Mouse (Mus musculus) limb, embryonic 14.5 days (tissue): ENCODE data around the gene Ggt5. TPM values are rescaled to one million over a fixed set of nuclear protein-coding genes. Genes with fewer than 3 reads are reported as not detected.

Experiments used
- ATAC-seq: fragments of 200-750 bp; cut with Nextera tagmentation; 2 replicates; pipeline ENCODE4 v1.8.0; 2017; ENCODE audit warnings: low read depth, moderate number of reproducible peaks, moderate TSS enrichment; ENCODE audit not compliant: low FRiP score
- DNase-seq: peaks from one replicate; pipeline ENCODE4 v3.0.0-alpha.2; 2015; ENCODE audit warnings: low spot score
- H3K27ac ChIP-seq: fragments of 300-500 bp; sonication (generic); replicated peaks from 2 replicates; pipeline ENCODE4 v1.5.1; 2014; ENCODE audit warnings: low read depth, mild to moderate bottlenecking, low read length, moderate library complexity, mixed read lengths
- H3K27me3 ChIP-seq: fragments of 300-500 bp; sonication (generic); 2 replicates; pipeline ENCODE4 v1.6.1; 2014; ENCODE audit warnings: low read length, mixed read lengths; ENCODE audit not compliant: control insufficient read depth, insufficient read depth
- H3K36me3 ChIP-seq: fragments of 300-500 bp; sonication (generic); 2 replicates; pipeline ENCODE4 v1.6.1; 2014; ENCODE audit warnings: mild to moderate bottlenecking, low read length, moderate library complexity, mixed read lengths; ENCODE audit not compliant: control insufficient read depth, insufficient read depth
- H3K4me1 ChIP-seq: fragments of 300-500 bp; sonication (generic); 2 replicates; pipeline ENCODE4 v1.6.1; 2014; ENCODE audit warnings: antibody characterized with exemption, low read length, mixed read lengths; ENCODE audit not compliant: control insufficient read depth, insufficient read depth
- H3K4me2 ChIP-seq: fragments of 300-500 bp; sonication (generic); replicated peaks from 2 replicates; pipeline ENCODE4 v1.6.1; 2014; ENCODE audit warnings: low read depth, mild to moderate bottlenecking, low read length, moderate library complexity; ENCODE audit not compliant: severe bottlenecking
- H3K4me3 ChIP-seq: fragments of 300-500 bp; sonication (generic); replicated peaks from 2 replicates; pipeline ENCODE4 v1.5.1; 2014; ENCODE audit warnings: low read length
- H3K9ac ChIP-seq: fragments of 300-500 bp; sonication (generic); 2 replicates; pipeline ENCODE4 v1.6.1; 2014; ENCODE audit warnings: mild to moderate bottlenecking, low read depth, low read length, moderate library complexity; ENCODE audit not compliant: severe bottlenecking
- H3K9me3 ChIP-seq: fragments of 300-500 bp; sonication (generic); 2 replicates; pipeline ENCODE4 v1.6.1; 2016; ENCODE audit warnings: low read length; ENCODE audit not compliant: control insufficient read depth
- POLR2A ChIP-seq: fragments of 200-500 bp; IDR thresholded peaks from 2 replicates; pipeline ENCODE4 v1.8.0; 2012; ENCODE audit warnings: inconsistent platforms, mild to moderate bottlenecking, moderate library complexity, borderline replicate concordance; ENCODE audit not compliant: insufficient read depth, insufficient read length; ENCODE audit errors: extremely low read depth
- whole genome bisulfite sequencing: fragments of 180-500 bp; shearing (Covaris S2); extraction: QIAGEN DNeasy Blood & Tissue Kit; methylation state at CpG from one replicate; pipeline ENCODE4 v1.1.7; 2014; 5-methylcytosine and 5-hydroxymethylcytosine counted together
- polyA plus RNA-seq, 2 experiments: library from polyadenylated mRNA; depleted of rRNA in 1 of 2; stranded (reverse) in 1 of 2; unstranded in 1 of 2; fragments of >200 nt; fragmentation: Nextera tagmentation in 1 of 2; extraction: Ambion mirVana in 1 of 2; gene quantifications; 2 replicates each; pipeline versions ENCODE4 v1.2.1 to v1.2.3; 2012 to 2014

The Ggt5 gene
- polyA plus RNA-seq, 2 experiments: 1.1 to 7.5 TPM

DNA sequence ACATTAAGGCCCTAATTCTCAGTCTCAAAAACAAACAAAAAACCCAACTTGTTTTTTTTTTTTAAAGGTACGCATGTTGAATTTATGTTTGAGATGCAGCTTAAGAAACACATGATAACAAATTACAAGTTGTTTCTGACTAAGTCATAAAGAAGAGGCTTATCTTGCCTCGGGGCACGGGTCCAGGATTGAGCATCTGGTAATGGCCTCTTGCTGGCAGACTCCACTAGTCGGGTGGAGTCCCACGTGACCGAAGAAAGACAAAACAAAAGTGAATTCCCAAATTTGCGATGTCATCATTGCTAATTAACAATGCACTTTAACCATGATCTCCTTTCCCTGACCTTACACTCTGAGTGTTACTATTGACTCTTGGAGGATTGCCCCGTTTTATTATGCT, 6.8 kb downstream of the Ggt5 start:
- no peak overlapping the region for H3K4me2 ChIP-seq
- H3K36me3 ChIP-seq: no peaks in the 10 kb centered on the region
- DNase-seq (peak; percentile 36), ATAC-seq (no peak)
- H3K27ac ChIP-seq: no peak overlapping the region
- TF ChIP-seq POLR2A: no peak
- H3K9ac ChIP-seq: no peak overlapping the region
- H3K27me3 ChIP-seq: no peaks in the 10 kb centered on the region
- 83% methylated on average over 8 of the region's 8 CpGs for WGBS
- no peaks in the 10 kb centered on the region; the same call in 1 of the 2 replicates for H3K9me3 ChIP-seq
- no peak overlapping the region for H3K4me3 ChIP-seq
- H3K4me1 ChIP-seq: peaks cover 9% of the 10 kb centered on the region

DNA sequence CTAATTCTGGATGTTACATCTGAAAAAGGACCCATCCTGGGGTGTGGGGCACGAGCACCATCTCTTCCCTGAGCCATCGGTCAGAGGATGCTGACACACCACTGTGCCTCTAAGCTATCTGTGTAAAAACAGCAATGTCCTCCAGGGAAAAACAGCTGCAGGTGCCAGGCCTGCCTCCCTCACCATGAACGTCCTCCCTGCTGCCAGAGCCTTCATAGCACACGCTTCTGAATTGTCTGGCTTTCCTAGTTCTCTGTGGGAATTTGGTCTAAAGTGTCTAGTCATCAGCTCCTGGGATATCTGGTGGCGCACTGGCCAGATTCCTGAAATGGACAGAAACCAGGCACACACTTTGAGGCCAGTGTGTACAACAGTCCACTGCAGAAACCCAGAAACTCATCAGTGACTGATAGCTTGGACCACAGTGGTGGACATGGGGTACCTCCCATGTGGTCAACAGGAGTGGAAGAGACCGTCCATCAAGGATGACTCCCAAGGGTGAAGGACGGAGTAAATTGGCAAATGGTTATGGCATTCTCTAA, 11.1 kb downstream of the Ggt5 start:
- Histone ChIP-seq H3K4me1 (no peaks in the 10 kb centered on the region), H3K9me3 (no peaks in the 10 kb centered on the region; the same call in 1 of the 2 replicates), H3K9ac (no peak overlapping the region), H3K4me3 (no peak overlapping the region), H3K36me3 (no peaks in the 10 kb centered on the region), H3K27ac (no peak overlapping the region), H3K27me3 (no peaks in the 10 kb centered on the region), H3K4me2 (no peak overlapping the region)
- ATAC-seq (no peak), DNase-seq (no peak)
- TF ChIP-seq POLR2A: no peak
- WGBS: 78% methylated on average over 7 of the region's 7 CpGs

DNA sequence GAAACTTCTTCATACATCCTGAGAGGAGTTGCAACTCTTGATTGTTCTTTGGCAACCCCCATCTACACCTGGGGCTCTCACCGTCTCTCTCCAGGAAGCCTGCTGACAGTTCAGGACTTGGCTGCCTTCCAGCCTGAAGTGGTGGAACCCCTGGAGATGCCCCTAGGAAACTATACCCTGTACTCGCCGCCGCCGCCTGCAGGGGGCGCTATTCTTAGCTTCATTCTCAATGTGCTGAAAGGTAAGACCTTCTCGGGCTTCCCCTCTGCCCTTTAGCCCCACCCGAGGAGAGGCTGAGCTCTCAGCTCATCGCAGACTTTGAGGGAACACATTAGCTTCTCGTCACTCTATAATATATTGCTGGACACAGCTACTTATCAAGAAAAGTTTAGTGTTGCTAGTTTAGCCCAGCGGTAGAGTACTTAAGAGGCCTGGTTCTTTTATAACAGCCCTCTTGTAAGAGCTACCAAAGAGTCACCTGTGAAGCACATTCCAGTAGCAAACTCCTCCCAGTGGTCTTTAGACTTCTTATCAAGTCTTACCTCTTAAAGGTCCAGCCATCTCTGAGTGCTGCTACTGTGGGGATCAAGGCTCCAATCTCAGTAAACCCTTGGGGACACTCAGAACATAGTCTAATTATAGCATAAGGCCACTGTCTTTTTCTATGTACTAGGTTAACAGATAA, 16.2 kb downstream of the Ggt5 start:
- H3K4me1 ChIP-seq: no peaks in the 10 kb centered on the region
- no peak overlapping the region for H3K4me2 ChIP-seq
- H3K27ac ChIP-seq: no peak overlapping the region
- TF ChIP-seq POLR2A: no peak
- H3K27me3 ChIP-seq: no peaks in the 10 kb centered on the region
- DNase-seq (no peak), ATAC-seq (no peak)
- 42% methylated on average over 11 of the region's 11 CpGs for WGBS
- no peak overlapping the region for H3K9ac ChIP-seq
- H3K9me3 ChIP-seq: no peaks in the 10 kb centered on the region
- no peak overlapping the region for H3K4me3 ChIP-seq
- H3K36me3 ChIP-seq: no peaks in the 10 kb centered on the region

DNA sequence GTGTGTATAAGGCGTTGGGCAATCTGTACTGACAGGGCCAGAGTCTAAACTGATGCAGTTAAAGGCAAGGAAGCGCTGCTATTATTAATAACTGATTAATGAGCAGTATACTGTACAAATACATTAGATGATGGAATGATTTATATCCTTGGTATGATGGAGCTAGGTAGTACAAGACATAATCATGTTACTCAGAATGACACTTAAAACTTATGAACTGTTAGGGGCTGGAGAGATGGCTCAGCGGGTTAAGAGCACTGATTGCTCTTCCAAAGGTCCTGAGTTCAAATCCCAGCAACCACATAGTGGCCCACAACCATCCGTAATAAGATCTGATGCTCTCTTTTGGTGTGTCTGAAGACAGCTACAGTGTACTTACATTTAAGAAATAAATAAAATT, 18.1 kb downstream of the Ggt5 start:
- Histone ChIP-seq H3K4me3 (no peak overlapping the region), H3K4me2 (no peak overlapping the region), H3K9me3 (no peaks in the 10 kb centered on the region), H3K27me3 (no peaks in the 10 kb centered on the region), H3K27ac (no peak overlapping the region), H3K4me1 (no peaks in the 10 kb centered on the region), H3K9ac (no peak overlapping the region), H3K36me3 (no peaks in the 10 kb centered on the region)
- 83% methylated on average over 4 of the region's 4 CpGs for WGBS
- ATAC-seq: no peak
- TF ChIP-seq POLR2A: no peak
- DNase-seq: no peak

DNA sequence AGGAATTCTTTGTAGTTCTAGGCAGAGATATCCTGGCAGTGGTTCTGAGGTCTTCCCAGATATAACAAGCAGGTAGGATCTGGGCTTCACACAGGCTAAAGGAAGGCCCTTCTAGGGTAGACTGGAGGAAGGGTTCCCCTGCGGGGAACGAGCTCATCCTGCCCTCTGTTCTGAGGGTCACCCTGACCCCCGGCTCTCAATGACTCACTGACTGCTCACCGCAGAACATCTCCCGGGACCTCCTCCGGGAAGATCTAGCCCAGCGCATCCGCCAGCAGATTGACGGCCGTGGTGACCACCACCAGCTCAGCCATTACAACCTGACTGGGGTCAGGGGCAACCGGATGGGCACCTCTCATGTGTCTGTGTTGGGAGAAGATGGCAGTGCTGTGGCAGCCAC, 19.8 kb downstream of the Ggt5 start:
- ATAC-seq: no peak
- 81% methylated on average over 11 of the region's 11 CpGs for WGBS

DNA sequence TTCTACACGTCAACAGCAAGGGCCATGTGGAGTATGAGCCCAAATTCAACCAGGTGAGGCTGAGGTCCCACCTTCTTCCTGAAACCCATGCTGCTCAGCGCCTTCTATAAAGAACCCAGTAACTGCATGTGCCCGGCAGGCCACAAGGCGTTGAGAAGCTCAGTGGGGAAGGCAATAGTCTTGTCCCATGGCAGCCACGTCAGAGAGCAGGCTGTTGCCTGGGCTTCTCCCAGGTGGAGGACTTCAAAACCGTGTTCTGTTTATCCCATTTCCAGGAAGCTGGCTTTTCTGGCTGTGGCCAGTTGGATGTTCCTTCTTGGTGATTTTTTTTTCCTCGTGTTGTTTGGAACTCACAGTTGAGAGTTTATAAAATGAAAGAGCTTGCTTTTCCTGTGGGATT, 21.3 kb downstream of the Ggt5 start:
- H3K4me2 ChIP-seq: no peak overlapping the region
- no peak for TF ChIP-seq POLR2A
- no peak overlapping the region for H3K4me3 ChIP-seq
- no peaks in the 10 kb centered on the region for H3K9me3 ChIP-seq
- 53% methylated on average over 7 of the region's 7 CpGs for WGBS
- no peak overlapping the region for H3K27ac ChIP-seq
- ATAC-seq: no peak
- H3K9ac ChIP-seq: no peak overlapping the region
- H3K27me3 ChIP-seq: no peaks in the 10 kb centered on the region
- H3K4me1 ChIP-seq: no peaks in the 10 kb centered on the region
- no peaks in the 10 kb centered on the region for H3K36me3 ChIP-seq
- no peak for DNase-seq

More for the DNA sequence above, 19.8 kb downstream of the Ggt5 start:
- H3K9ac ChIP-seq: no peak overlapping the region
- no peak overlapping the region for H3K27ac ChIP-seq
- no peaks in the 10 kb centered on the region for H3K36me3 ChIP-seq
- no peak for TF ChIP-seq POLR2A
- H3K4me2 ChIP-seq: no peak overlapping the region
- no peak for DNase-seq
- no peaks in the 10 kb centered on the region for H3K4me1 ChIP-seq
- no peaks in the 10 kb centered on the region for H3K27me3 ChIP-seq
- no peak overlapping the region for H3K4me3 ChIP-seq
- no peaks in the 10 kb centered on the region for H3K9me3 ChIP-seq
